Mouse (Mus musculus): ENCODE measurements around the gene Usp4.

Usp4 gene

GRCm38 (mm10) chr9:108338886-108339781 is 8.5 kb upstream of the Usp4 start, which contains the start of gene Gpx1:
Gpx1 (plus strand) TSS chr9:108338903.
- TF ChIP-seq GATA4 (IDR thresholded peaks at IDR 0.05; ENCODE audit: insufficient replicate concordance, low read length) = peak; percentile 25; the same call in 1 of the 2 replicates

DNA sequence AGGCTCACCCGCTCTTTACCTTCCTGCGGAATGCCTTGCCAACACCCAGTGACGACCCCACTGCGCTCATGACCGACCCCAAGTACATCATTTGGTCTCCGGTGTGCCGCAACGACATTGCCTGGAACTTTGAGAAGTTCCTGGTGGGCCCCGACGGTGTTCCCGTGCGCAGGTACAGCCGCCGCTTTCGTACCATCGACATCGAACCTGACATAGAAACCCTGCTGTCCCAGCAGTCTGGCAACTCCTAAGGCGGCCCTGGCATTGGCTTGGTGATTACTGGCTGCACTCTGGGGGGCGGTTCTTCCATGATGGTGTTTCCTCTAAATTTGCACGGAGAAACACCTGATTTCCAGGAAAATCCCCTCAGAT is 7.8 kb upstream of the Usp4 start:
- no peak for TF ChIP-seq GATA4 (IDR thresholded peaks at IDR 0.05; ENCODE audit: insufficient replicate concordance, low read length)

DNA sequence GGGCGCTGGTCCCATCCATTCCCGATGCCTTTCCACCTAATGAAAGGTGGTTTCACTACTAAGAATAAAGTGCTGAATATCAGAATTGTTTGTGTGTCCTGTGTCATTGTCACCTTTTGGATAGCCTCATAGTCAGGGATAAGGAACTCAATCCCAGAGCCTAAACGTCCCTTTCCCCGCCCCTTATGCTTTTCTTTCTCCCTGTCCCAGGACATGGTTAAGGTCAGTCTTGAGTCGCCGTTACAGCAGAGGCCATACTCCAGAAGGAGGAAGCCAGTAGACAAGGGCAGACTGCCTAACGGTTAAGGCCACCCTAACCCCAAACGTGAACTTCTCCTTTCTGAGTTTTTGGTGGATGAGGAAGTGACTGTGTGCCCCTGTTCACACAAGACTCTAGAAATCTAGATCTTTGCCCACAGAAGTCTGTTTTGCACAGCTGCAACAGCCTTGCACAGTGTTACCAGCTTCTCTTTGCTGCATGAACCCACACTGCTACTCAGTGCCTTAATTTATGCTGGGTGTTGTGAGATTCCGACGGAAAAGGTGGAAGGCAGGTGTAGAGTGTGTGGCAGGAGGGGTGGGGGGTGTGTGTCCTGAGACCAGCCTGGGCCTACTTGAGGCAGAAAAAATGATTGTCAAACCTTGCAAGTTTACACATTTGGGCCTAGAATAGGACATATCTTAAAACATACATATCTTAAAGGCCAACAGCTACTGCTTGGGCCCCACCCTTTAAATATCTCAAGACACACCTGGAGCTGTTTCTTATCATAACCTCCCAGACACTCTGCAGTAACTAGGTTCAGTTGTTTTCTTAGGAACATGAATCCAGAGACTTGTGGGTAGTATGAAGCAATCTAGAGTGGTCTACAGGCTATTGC is 7.2 kb upstream of the Usp4 start:
- no peak for TF ChIP-seq GATA4 (IDR thresholded peaks at IDR 0.05; ENCODE audit: insufficient replicate concordance, low read length)

DNA sequence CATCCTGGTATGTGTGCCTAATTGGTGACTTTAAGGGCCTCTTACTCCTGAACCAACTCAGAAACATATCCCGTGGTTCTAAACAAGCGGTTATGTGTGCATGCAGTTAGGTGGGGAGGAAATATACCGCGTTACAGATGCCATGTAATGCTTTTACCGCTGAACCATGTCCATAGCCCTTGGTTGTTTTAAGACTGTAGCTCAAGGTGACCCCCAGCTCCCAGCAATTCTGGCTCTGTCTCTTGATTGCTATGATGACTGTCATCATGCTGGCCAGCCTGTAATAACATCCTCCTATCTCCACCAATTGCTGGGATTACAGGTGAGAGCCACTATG is 6.5 kb upstream of the Usp4 start:
- TF ChIP-seq GATA4 (IDR thresholded peaks at IDR 0.05; ENCODE audit: insufficient replicate concordance, low read length) = no peak

DNA sequence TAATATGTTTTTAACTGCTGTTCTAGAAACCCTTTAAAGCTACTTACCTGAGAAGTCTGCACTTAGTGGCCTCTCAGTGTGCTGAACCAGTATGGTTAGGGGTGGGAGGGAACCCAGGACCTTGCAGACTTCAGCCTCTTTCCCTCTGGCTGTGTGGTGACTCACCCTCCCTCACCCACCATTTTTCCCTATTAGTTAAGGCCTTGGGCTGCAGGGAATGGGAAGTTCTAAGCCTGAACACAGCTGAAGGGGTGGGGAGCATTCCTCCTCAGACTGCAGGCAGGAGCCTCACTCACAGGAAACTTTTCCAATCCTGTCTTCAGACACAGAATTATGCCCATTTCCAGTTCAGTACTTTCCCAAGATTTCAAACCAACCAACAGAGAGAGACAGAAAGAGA is 5.9 kb upstream of the Usp4 start:
- no peak for TF ChIP-seq GATA4 (IDR thresholded peaks at IDR 0.05; ENCODE audit: insufficient replicate concordance, low read length)

- TF ChIP-seq GATA4 (IDR thresholded peaks at IDR 0.05; ENCODE audit: insufficient replicate concordance, low read length) = no peak
Observed at GRCm38 (mm10) chr9:108342301-108342831, 5.3 kb upstream of the Usp4 start.

DNA sequence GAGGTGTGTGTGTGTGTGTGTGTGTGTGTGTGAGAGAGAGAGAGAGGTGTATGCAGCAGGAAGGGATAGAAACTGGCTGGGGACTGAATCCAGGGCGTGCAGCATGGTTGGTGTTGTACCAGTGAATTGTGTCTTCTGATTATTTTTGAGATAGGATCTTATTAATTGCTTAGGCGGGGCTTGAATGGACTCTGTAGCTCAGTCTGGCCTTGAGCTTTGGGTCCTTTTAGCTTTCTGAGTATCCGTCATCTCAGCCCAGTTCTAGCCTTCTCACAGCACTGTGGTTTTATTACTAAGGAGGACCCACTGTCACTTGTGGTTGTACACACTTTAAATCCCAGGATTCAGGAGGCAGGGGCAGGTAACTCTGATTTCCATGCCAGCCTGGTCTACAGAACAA is 4.3 kb upstream of the Usp4 start:
- no peak for TF ChIP-seq GATA4 (IDR thresholded peaks at IDR 0.05; ENCODE audit: insufficient replicate concordance, low read length)

DNA sequence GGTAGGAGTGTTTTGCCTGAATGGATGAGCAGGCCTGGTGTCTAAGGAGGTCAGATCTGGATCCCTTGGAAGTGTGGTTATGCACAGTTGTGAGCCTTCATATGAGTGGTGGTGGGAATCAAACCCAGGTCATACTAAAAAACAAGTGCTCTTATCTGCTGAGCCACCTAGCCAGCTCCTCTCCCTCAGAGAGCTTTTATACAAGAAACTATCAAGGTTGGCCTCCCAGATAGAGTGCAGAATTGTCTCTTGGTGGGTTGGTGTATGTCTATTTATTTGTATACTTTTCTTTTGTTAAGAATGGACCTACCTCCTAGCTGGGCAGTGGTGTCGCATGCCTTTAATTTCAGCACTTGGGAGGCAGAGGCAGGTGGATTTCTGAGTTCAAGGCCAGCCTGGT is 3.8 kb upstream of the Usp4 start:
- no peak for TF ChIP-seq GATA4 (IDR thresholded peaks at IDR 0.05; ENCODE audit: insufficient replicate concordance, low read length)

GRCm38 (mm10) chr9:108344471-108344870 is 3.2 kb upstream of the Usp4 start:
- no peak for TF ChIP-seq GATA4 (IDR thresholded peaks at IDR 0.05; ENCODE audit: insufficient replicate concordance, low read length)

- no peak for TF ChIP-seq GATA4 (IDR thresholded peaks at IDR 0.05; ENCODE audit: insufficient replicate concordance, low read length)
Observed at GRCm38 (mm10) chr9:108347024-108347423, 629 bp upstream of the Usp4 start.

- TF ChIP-seq GATA4 (IDR thresholded peaks at IDR 0.05; ENCODE audit: insufficient replicate concordance, low read length) = no peak
Observed at GRCm38 (mm10) chr9:108348290-108348680, 632 bp downstream of the Usp4 start.

DNA sequence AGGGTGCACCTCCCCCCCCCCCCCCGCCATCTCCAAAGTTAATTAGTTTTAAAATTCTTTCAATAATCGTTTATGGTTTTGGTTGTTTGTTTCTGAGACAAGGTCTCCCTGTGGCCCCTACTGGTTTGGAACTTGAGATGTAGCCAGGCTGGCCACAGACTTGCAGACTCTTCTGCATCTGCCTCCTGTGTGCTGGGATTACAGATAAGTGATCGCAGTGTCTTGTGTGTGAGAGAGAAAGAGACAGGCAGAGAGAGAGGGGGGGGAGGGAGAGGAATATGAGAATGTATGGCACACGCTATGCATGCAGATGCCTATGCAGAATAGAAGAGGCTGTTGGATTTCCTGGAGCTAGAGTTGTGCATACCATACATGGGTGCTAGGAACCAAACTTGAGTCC is 2.1 kb downstream of the Usp4 start:
- TF ChIP-seq GATA4 (IDR thresholded peaks at IDR 0.05; ENCODE audit: insufficient replicate concordance, low read length) = no peak

DNA sequence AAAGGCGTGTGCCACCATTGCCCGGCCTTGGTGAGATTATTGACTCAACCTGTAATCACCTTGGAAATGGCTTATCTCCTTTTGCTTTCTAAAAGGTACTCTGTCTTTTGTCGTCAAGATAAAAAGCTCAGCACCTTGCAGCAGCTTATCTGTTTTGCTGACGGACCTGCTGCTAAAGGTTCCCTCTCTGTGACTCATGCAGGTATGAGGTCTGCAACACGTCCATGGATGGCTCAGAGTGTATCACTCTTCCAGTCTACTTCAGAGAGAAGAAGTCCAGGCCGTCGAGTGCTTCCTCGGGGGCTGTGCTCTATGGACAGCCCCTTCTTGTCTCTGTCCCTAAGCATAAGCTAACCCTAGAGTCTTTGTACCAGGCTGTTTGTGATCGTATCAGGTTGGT is 30.6 kb downstream of the Usp4 start:
- TF ChIP-seq GATA4 (IDR thresholded peaks at IDR 0.05; ENCODE audit: insufficient replicate concordance, low read length) = no peak

DNA sequence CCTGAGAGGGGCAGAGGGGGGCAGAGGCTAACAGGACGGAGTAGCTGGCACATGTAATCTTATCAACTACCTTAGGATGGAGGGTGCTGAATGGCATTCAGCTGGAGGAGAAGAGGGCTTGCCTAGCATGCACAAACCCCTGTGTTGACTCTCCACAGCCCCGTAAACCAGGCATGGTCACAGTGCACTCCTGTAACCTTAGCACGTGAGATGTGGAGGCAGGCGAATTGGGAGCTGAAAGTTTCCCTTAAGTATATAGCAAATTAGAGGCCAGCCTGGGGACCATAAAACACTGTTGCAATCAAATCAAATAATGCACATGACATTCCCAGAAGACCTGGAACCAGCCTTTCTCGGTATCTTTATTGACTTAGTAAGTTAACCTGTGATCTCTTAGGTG is 31.1 kb downstream of the Usp4 start:
- TF ChIP-seq GATA4 (IDR thresholded peaks at IDR 0.05; ENCODE audit: insufficient replicate concordance, low read length) = no peak

DNA sequence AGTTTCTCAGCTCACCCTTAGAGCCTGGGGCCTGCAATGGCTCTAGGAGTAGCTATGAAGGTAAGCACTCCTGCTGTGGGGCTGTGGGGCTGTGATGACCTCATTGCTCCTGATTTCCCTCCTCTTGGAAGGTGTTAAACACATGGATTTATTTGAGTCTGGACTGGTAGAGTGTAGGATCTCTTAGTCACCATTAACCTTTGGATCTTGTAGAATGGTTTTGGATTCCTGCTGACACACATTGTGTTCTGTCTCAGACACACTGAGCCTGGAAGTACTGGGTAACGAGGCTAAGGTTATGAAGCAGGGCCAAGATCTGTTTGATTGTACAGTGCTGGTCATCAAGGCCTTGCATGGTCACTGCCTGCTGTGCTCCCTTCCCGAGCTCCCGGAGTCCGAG is 31.6 kb downstream of the Usp4 start:
- no peak; the same call in 1 of the 2 replicates for TF ChIP-seq GATA4 (IDR thresholded peaks at IDR 0.05; ENCODE audit: insufficient replicate concordance, low read length)

- no peak for TF ChIP-seq GATA4 (IDR thresholded peaks at IDR 0.05; ENCODE audit: insufficient replicate concordance, low read length)
Observed at GRCm38 (mm10) chr9:108381382-108381781, 33.7 kb downstream of the Usp4 start.

Data from liver, adult (tissue).